Mouse (Mus musculus) MEL (cell line): Measurements from ENCODE around the gene Aplp1.

ENCODE experiments used
- CTCF ChIP-seq, 3 experiments: IDR thresholded peaks in 2 of 3; conservative IDR thresholded peaks in 1 of 3; 2 replicates each; pipeline ENCODE4 v1.5.1; 2011 to 2012; ENCODE audit warnings: low read length in 3 of 3, low read depth in 2 of 3, mild to moderate bottlenecking in 2 of 3, improper control_type of control experiment in 1 of 3, inconsistent platforms in 1 of 3, mixed read lengths in 1 of 3, moderate library complexity in 1 of 3; ENCODE audit not compliant: control insufficient read depth in 1 of 3, insufficient read depth in 1 of 3, poor library complexity in 1 of 3, severe bottlenecking in 1 of 3
- E2F4 ChIP-seq: IDR thresholded peaks from 2 replicates; pipeline ENCODE4 v1.6.1; 2011; ENCODE audit warnings: low read depth, low read length, improper control_type of control experiment, borderline replicate concordance
- MAFK ChIP-seq: IDR thresholded peaks from 2 replicates; pipeline ENCODE4 v1.6.1; 2011; ENCODE audit warnings: low read depth, mild to moderate bottlenecking, low read length, improper control_type of control experiment, borderline replicate concordance
- POLR2A ChIP-seq, 2 experiments: IDR thresholded peaks; 2 replicates each; pipeline ENCODE4 v1.6.1; 2011 to 2012; ENCODE audit warnings: low read length in 2 of 2, mild to moderate bottlenecking in 2 of 2, control low read depth in 1 of 2, improper control_type of control experiment in 1 of 2, low read depth in 1 of 2, moderate library complexity in 1 of 2; ENCODE audit not compliant: control insufficient read depth in 1 of 2, insufficient read depth in 1 of 2, poor library complexity in 1 of 2
- USF2 ChIP-seq, 2 experiments: IDR thresholded peaks; 2 replicates each; pipeline ENCODE4 v1.6.1; 2011 to 2012; ENCODE audit warnings: improper control_type of control experiment in 2 of 2, low read length in 2 of 2, borderline replicate concordance in 1 of 2, inconsistent platforms in 1 of 2, low read depth in 1 of 2, mild to moderate bottlenecking in 1 of 2; ENCODE audit not compliant: insufficient read depth in 1 of 2
- ZC3H11A ChIP-seq: IDR thresholded peaks from 2 replicates; pipeline ENCODE4 v1.6.1; 2012; ENCODE audit warnings: low read depth, mild to moderate bottlenecking, inconsistent platforms, low read length, improper control_type of control experiment
- ZNF384 ChIP-seq: IDR thresholded peaks from 2 replicates; pipeline ENCODE4 v1.6.1; 2012; ENCODE audit warnings: low read depth, mild to moderate bottlenecking, inconsistent platforms, low read length, improper control_type of control experiment

- TF ChIP-seq POLR2A (IDR thresholded peaks at IDR 0.05; ENCODE audit: control insufficient read depth in 1 of 2, insufficient read depth in 1 of 2, low read depth in 1 of 2, low read length in 2 of 2, poor library complexity in 1 of 2) (no peak), CTCF (IDR thresholded peaks at IDR 0.05 in 2 of 3, conservative IDR thresholded peaks at IDR 0.05 in 1 of 3; ENCODE audit: control insufficient read depth in 1 of 3, insufficient read depth in 1 of 3, low read depth in 2 of 3, low read length in 3 of 3, poor library complexity in 1 of 3, severe bottlenecking in 1 of 3) (no peak), ZNF384 (no peak), MAFK (no peak), USF2 (IDR thresholded peaks at IDR 0.05; ENCODE audit: borderline replicate concordance in 1 of 2, insufficient read depth in 1 of 2, low read depth in 1 of 2, low read length in 2 of 2) (no peak), ZC3H11A (no peak), E2F4 (no peak)
These were observed 31.7 kb downstream of the Aplp1 start, which contains the start of gene Tyrobp for GRCm38 (mm10) chr7:30413596-30413995.
